Mouse (Mus musculus): ENCODE data around the gene Stat5b. TPM values are rescaled to one million over a fixed set of nuclear protein-coding genes. Genes with fewer than 3 reads are reported as not detected.

Gene Stat5b
- total and polyA plus RNA-seq, 3 experiments: 29.3 to 37.0 (median 32.3) TPM

DNA sequence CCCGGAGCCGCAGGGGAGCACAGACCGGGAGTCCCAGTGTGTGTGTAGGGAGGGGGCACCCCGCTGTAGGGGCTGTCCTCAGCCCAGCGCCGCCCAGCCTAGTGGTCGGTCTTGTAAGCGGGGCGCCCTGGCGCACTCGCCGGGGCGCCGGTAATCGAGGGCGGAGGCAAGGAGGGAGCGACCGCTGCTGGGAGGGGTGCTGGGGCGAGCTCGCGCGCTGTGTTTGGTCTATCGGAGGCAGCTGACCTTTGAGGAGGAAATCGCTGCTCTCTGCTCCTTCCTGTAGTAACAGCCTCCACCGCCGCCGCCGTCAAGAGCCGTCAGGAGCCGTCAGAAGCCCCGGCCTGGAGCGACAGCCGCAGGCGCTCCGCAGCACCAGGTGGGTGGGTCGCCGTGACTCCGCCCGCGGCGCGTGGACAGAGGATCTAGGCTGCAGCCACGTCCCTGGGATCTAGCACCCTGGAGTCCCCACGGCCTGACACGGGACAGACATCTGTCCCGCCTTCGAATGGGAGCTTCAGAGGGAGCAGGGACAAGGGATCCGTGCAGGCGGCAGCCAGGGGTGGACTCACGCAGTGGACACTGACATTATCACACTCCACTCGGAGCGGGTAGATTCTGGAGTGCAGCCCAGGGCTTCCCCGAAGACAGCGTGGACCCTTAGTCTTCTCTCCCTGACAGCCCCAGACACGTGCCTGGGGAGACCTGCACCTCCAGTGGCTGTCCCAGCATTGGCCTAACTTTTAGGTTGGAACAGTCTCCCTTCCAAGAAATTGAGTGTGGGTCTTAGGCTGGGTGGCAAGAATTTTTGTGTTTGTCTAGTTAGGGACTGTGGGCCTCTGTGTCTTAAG is 9.9 kb upstream of the Stat5b start (continued):
- TF ChIP-seq TAL1 (IDR thresholded peaks at IDR 0.05; ENCODE audit: low read length): no peak
- TF ChIP-seq MAFK (IDR thresholded peaks at IDR 0.05; ENCODE audit: borderline replicate concordance, low read depth, low read length): no peak
- TF ChIP-seq SMC3 (IDR thresholded peaks at IDR 0.05; ENCODE audit: low read depth, low read length): 0 out of 2 replicates have a peak, but pooled peaks have one; percentile 14
- no peak for TF ChIP-seq CTCF (IDR thresholded peaks at IDR 0.05 in 2 of 3, conservative IDR thresholded peaks at IDR 0.05 in 1 of 3; ENCODE audit: control insufficient read depth in 1 of 3, insufficient read depth in 1 of 3, low read depth in 2 of 3, low read length in 3 of 3, poor library complexity in 1 of 3, severe bottlenecking in 1 of 3)
- no peak for TF ChIP-seq CHD1 (IDR thresholded peaks at IDR 0.05; ENCODE audit: low read depth, low read length)
- TF ChIP-seq ZKSCAN1 (IDR thresholded peaks at IDR 0.05; ENCODE audit: low read depth, low read length): no peak
- no peak for TF ChIP-seq E2F4 (IDR thresholded peaks at IDR 0.05; ENCODE audit: borderline replicate concordance, low read depth, low read length)
- TF ChIP-seq SIN3A (IDR thresholded peaks at IDR 0.05; ENCODE audit: low read length): peak; percentile 82
- TF ChIP-seq POLR2AphosphoS2 (IDR thresholded peaks at IDR 0.05; ENCODE audit: low read length): no peak
- no peak for TF ChIP-seq POLR2AphosphoS5 (IDR thresholded peaks at IDR 0.05; ENCODE audit: borderline replicate concordance, low read depth, low read length)

DNA sequence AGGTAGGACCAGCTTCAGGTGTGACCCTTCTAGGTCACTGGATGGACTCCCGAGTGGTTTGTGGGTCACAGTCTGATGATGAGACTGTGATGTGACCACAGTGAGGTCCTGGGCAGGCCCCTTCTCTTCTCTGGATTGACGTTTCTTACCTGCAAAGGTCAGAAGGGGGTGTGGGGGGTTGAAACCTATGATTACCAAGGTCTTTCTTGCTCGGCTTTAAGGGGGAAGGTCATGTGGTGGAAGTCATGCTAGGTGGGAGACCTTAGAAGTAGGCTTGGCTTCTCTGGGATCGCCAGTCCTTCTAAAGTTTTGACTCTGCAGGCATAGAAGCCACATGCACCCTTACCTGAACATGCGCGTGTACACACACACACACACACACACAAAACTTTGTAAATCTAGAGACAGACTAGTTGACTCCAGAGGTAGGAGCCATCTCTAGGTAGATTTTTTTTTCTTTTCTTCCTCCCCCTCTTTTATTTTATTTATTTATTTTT is 9.1 kb upstream of the Stat5b start:
- Histone ChIP-seq H3K36me3 (ENCODE audit: control insufficient read depth in 1 of 2, insufficient read depth in 2 of 2, low read length in 2 of 2) (peaks cover 4 to 8% of the 10 kb centered on the region in 2 experiments; a peak in 3 of 4 replicates), H3K79me2 (ENCODE audit: control insufficient read depth, insufficient read depth, low read length, poor library complexity) (peaks cover 15% of the 10 kb centered on the region), H3K4me3 (ENCODE audit: control insufficient read depth in 1 of 2, insufficient read depth in 1 of 2, low read depth in 2 of 2, low read length in 2 of 2) (peak overlapping the region; percentile 24 to 83; a peak in 3 of 4 replicates), H3K9me3 (replicated peaks; ENCODE audit: insufficient read depth, low read length) (no peaks in the 10 kb centered on the region), H3K27ac (ENCODE audit: control insufficient read depth, low read depth, low read length) (0 out of 2 replicates have a peak overlapping the region, but pooled peaks have one; percentile 5), H3K4me1 (ENCODE audit: control insufficient read depth in 1 of 2, insufficient read depth in 2 of 2, low read length in 2 of 2) (peaks cover 3 to 25% of the 10 kb centered on the region in 2 experiments), H3K9ac (ENCODE audit: control insufficient read depth, low read depth, low read length, poor library complexity, severe bottlenecking) (peak overlapping the region; percentile 5), H3K27me3 (ENCODE audit: control insufficient read depth in 1 of 2, insufficient read depth in 2 of 2, low read length in 2 of 2) (peaks cover 0 to under 1% of the 10 kb centered on the region in 2 experiments; a peak in 2 of 4 replicates)
- DNase-seq (ENCODE audit: low read depth, low spot score): no peak
- no peak for TF ChIP-seq MAFK (IDR thresholded peaks at IDR 0.05; ENCODE audit: borderline replicate concordance, low read depth, low read length)
- no peak for TF ChIP-seq SMC3 (IDR thresholded peaks at IDR 0.05; ENCODE audit: low read depth, low read length)
- no peak for TF ChIP-seq ZNF384 (IDR thresholded peaks at IDR 0.05; ENCODE audit: low read depth, low read length)
- TF ChIP-seq RAD21 (IDR thresholded peaks at IDR 0.05; ENCODE audit: low read depth, low read length): no peak
- 0 out of 2 replicates have a peak, but pooled peaks have one; percentile 4 for TF ChIP-seq SIN3A (IDR thresholded peaks at IDR 0.05; ENCODE audit: low read length)
- no peak for TF ChIP-seq ZMIZ1 (IDR thresholded peaks at IDR 0.05; ENCODE audit: low read depth, low read length)

DNA sequence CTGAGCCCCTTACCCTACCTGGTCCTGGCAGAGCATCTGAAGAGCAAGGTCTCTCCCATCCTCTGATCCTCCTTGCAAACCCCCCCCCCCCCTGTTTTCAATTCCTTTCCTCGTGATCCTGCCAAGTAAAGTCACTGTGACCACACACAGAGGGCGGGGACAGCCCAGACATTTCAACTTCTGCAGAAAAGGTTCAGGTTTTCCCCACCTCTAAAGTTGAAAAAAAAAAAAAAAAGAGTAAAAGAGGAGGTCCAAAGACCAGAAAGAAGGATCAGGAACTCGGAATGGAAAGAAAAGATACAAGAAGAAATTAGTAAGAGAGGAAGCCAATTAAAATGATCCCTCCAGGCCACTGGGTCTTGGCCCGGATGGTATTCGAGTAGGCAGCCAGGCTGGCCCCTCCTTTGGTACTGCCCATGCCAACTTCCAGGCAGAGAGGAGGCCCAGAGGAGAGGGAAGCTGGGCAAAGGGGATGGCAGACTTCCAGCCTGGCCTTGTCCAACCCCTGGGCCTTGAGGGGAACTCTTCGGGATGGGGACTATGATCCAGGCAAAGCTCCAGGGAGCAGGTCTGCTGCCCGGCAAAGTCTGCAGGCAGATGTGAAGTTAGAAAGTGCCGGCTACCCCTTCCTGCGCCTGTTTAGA is 8.5 kb upstream of the Stat5b start, which contains the start of gene Stat5a:
TSS of gene Stat5a (plus strand) at position 417 of the 644 bp plus-strand sequence.
- peaks cover 3 to 25% of the 10 kb centered on the region in 2 experiments for H3K4me1 ChIP-seq (ENCODE audit: control insufficient read depth in 1 of 2, insufficient read depth in 2 of 2, low read length in 2 of 2)
- H3K36me3 ChIP-seq (ENCODE audit: control insufficient read depth in 1 of 2, insufficient read depth in 2 of 2, low read length in 2 of 2): peaks cover 4 to 8% of the 10 kb centered on the region in 2 experiments; a peak in 3 of 4 replicates
- H3K27ac ChIP-seq (ENCODE audit: control insufficient read depth, low read depth, low read length): peak within 1 kb of the TSS; percentile 73; the same call in 1 of the 2 replicates
- H3K27me3 ChIP-seq (ENCODE audit: control insufficient read depth in 1 of 2, insufficient read depth in 2 of 2, low read length in 2 of 2): peaks cover 0 to 3% of the 10 kb centered on the region in 2 experiments; a peak in 2 of 4 replicates
- peak within 1 kb of the TSS; percentile 76 for H3K9ac ChIP-seq (ENCODE audit: control insufficient read depth, low read depth, low read length, poor library complexity, severe bottlenecking)
- no peak for DNase-seq (ENCODE audit: low read depth, low spot score)
- TF ChIP-seq ZNF384 (IDR thresholded peaks at IDR 0.05; ENCODE audit: low read depth, low read length): peak; percentile 65
- no peak for TF ChIP-seq GATA1 (IDR thresholded peaks at IDR 0.05; ENCODE audit: low read depth, low read length)
- no peak for TF ChIP-seq ZMIZ1 (IDR thresholded peaks at IDR 0.05; ENCODE audit: low read depth, low read length)
- H3K79me2 ChIP-seq (ENCODE audit: control insufficient read depth, insufficient read depth, low read length, poor library complexity): peaks cover 15% of the 10 kb centered on the region
- H3K4me3 ChIP-seq (ENCODE audit: control insufficient read depth in 1 of 2, insufficient read depth in 1 of 2, low read depth in 2 of 2, low read length in 2 of 2): peak within 1 kb of the TSS; percentile 69 to 83
- no peaks in the 10 kb centered on the region for H3K9me3 ChIP-seq (replicated peaks; ENCODE audit: insufficient read depth, low read length)

Data from MEL (cell line).